Mouse (Mus musculus): ENCODE results near the gene Dusp28. TPM values are rescaled to one million over a fixed set of nuclear protein-coding genes. Genes with fewer than 3 reads are reported as not detected.

The Dusp28 gene
- polyA plus RNA-seq, 1 experiment: 29.9 TPM

DNA sequence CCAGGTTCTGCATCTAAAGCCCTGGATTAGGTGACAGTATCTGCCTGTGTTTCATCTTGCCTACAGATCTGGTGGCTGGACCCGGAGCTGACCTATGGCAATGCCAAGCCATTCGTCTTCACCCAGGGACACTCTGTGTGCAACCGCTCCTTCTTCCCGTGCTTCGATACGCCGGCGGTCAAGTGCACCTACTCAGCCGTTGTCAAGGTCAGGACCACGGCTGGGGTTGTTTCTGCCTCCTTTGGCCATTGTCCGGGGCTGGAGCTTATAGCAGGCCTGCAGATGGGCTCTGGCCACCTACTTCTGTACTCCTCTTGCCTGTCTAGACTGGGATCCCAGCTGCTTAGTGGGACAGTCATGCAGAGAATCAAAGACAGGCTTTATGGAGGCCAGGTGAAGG lies 8.2 kb downstream of the Dusp28 start:
- Histone ChIP-seq H3K27me3 (ENCODE audit: control insufficient read depth, insufficient read depth, low read length) (no peaks in the 10 kb centered on the region), H3K27ac (ENCODE audit: insufficient read depth, low read depth, low read length) (no peak overlapping the region), H3K4me3 (ENCODE audit: low read depth, low read length) (no peak overlapping the region), H3K36me3 (ENCODE audit: control insufficient read depth, insufficient read depth, low read length) (peaks cover 62% of the 10 kb centered on the region), H3K4me1 (ENCODE audit: control insufficient read depth, insufficient read depth, insufficient read length, low read length) (peaks cover 19% of the 10 kb centered on the region)
- no peak for TF ChIP-seq POLR2A (IDR thresholded peaks at IDR 0.05; ENCODE audit: low read depth, low read length)
- TF ChIP-seq CTCF (IDR thresholded peaks at IDR 0.05; ENCODE audit: extremely low read depth, insufficient read length, insufficient replicate concordance, low read depth, low read length): no peak
- 91% methylated on average over 11 of the region's 11 CpGs for WGBS

DNA sequence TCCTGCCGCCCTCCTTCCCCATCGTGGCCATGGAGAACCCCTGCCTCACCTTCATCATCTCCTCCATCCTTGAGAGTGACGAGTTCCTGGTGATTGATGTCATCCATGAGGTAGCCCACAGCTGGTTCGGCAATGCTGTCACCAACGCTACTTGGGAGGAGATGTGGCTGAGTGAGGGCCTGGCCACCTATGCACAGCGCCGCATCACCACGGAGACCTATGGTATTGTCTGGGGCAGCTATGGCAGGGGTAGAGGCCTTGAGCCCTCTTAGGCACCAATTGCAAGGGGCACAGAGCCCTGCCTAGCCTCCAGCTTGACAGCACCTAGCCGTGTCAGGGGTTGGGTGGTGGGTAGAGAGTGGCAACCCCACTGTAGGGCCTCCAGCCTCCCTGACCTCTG lies 9.9 kb downstream of the Dusp28 start:
- H3K4me3 ChIP-seq (ENCODE audit: low read depth, low read length): no peak overlapping the region
- no peak for TF ChIP-seq POLR2A (IDR thresholded peaks at IDR 0.05; ENCODE audit: low read depth, low read length)
- TF ChIP-seq CTCF (IDR thresholded peaks at IDR 0.05; ENCODE audit: extremely low read depth, insufficient read length, insufficient replicate concordance, low read depth, low read length): no peak
- H3K27ac ChIP-seq (ENCODE audit: insufficient read depth, low read depth, low read length): no peak overlapping the region
- H3K4me1 ChIP-seq (ENCODE audit: control insufficient read depth, insufficient read depth, insufficient read length, low read length): peaks cover 29% of the 10 kb centered on the region
- peaks cover 64% of the 10 kb centered on the region for H3K36me3 ChIP-seq (ENCODE audit: control insufficient read depth, insufficient read depth, low read length)
- 94% methylated on average over 9 of the region's 9 CpGs for WGBS
- H3K27me3 ChIP-seq (ENCODE audit: control insufficient read depth, insufficient read depth, low read length): no peaks in the 10 kb centered on the region

DNA sequence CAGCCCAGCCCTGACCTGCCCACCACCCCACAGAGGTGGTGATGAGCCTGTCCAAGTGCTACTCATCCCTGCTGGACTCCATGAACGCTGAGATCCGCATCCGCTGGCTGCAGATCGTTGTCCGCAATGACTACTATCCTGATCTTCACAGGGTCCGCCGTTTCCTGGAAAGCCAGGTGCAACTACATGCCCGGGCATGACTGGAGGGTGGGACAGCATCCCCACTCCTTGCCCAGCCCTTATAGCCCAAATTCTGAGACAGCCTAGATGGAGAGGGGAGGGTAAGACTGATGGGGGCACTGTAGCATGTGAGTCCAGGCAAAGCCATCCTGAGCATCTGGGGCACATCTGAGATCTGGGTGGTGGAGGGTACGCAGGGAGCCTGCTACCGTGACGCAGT lies 12.4 kb downstream of the Dusp28 start:
- H3K36me3 ChIP-seq (ENCODE audit: control insufficient read depth, insufficient read depth, low read length): peaks cover 58% of the 10 kb centered on the region
- WGBS: 94% methylated on average over 11 of the region's 11 CpGs
- peaks cover 17% of the 10 kb centered on the region for H3K4me1 ChIP-seq (ENCODE audit: control insufficient read depth, insufficient read depth, insufficient read length, low read length)
- no peak for TF ChIP-seq CTCF (IDR thresholded peaks at IDR 0.05; ENCODE audit: extremely low read depth, insufficient read length, insufficient replicate concordance, low read depth, low read length)
- no peak for TF ChIP-seq POLR2A (IDR thresholded peaks at IDR 0.05; ENCODE audit: low read depth, low read length)
- no peak overlapping the region for H3K4me3 ChIP-seq (ENCODE audit: low read depth, low read length)
- H3K27ac ChIP-seq (ENCODE audit: insufficient read depth, low read depth, low read length): no peak overlapping the region
- H3K27me3 ChIP-seq (ENCODE audit: control insufficient read depth, insufficient read depth, low read length): no peaks in the 10 kb centered on the region

DNA sequence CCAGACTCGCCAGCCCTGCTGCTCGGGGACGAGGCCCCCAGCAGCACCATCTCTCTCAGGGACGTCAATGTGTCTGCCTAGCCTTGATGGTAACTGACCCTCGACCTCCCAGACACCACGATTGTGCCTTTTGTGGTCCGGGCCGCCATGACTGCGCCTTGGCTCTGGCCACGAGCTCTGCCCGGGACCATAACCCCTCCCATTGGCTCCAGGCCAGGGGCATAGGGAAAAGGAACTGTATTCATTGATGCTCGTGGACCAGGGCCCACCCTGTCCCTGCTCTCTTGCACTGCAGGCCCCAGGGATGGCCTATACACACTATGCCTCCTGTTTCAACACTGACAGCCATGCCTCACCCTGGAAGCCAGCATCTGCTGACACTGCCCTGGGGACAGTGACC lies 13.0 kb downstream of the Dusp28 start:
- no peak for TF ChIP-seq POLR2A (IDR thresholded peaks at IDR 0.05; ENCODE audit: low read depth, low read length)
- TF ChIP-seq CTCF (IDR thresholded peaks at IDR 0.05; ENCODE audit: extremely low read depth, insufficient read length, insufficient replicate concordance, low read depth, low read length): no peak
- Histone ChIP-seq H3K4me3 (ENCODE audit: low read depth, low read length) (no peak overlapping the region), H3K4me1 (ENCODE audit: control insufficient read depth, insufficient read depth, insufficient read length, low read length) (peaks cover 17% of the 10 kb centered on the region), H3K36me3 (ENCODE audit: control insufficient read depth, insufficient read depth, low read length) (peaks cover 55% of the 10 kb centered on the region), H3K27me3 (ENCODE audit: control insufficient read depth, insufficient read depth, low read length) (no peaks in the 10 kb centered on the region), H3K27ac (ENCODE audit: insufficient read depth, low read depth, low read length) (peak overlapping the region; percentile 79)
- WGBS: 48% methylated on average over 12 of the region's 12 CpGs

DNA sequence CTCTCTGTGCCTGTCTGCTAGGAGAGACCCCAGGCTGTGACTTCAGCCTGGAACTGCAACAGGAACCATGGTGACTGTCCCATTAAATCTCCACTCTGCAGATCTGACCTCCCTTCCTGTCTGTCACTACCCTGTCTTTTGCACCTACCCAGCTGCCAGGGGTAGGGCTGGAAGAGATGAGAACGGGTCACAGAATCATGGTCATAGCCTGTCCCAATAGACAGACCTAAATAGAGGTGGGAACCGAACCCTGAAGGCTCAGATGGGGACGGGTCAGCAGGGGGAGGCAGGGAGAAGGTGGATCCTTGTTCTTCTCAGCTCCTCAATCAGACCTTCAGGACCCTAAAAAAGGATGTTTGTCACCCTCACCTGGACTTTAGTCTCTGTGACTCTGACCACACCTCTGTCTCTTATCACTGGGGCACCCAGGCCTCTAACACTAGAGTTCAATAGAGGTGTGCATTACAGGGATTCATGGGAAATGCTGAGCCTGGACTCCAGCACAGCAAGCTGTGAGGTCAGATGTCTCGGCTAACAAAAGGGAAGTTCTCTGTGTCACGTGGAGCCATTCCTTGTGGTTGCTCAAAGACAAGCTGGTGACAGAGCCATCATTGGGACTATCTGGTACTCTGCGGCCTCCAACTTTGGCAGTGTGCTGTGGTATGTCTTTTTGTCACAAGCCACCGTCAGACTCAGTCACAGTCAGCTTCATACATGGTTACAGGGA lies 13.9 kb downstream of the Dusp28 start:
- Histone ChIP-seq H3K4me1 (ENCODE audit: control insufficient read depth, insufficient read depth, insufficient read length, low read length) (peaks cover 17% of the 10 kb centered on the region), H3K27me3 (ENCODE audit: control insufficient read depth, insufficient read depth, low read length) (no peaks in the 10 kb centered on the region), H3K36me3 (ENCODE audit: control insufficient read depth, insufficient read depth, low read length) (peaks cover 46% of the 10 kb centered on the region), H3K27ac (ENCODE audit: insufficient read depth, low read depth, low read length) (peak overlapping the region; percentile 79), H3K4me3 (ENCODE audit: low read depth, low read length) (no peak overlapping the region)
- TF ChIP-seq POLR2A (IDR thresholded peaks at IDR 0.05; ENCODE audit: low read depth, low read length) (no peak), CTCF (IDR thresholded peaks at IDR 0.05; ENCODE audit: extremely low read depth, insufficient read length, insufficient replicate concordance, low read depth, low read length) (no peak)
- 35% methylated on average over 7 of the region's 7 CpGs for WGBS

DNA sequence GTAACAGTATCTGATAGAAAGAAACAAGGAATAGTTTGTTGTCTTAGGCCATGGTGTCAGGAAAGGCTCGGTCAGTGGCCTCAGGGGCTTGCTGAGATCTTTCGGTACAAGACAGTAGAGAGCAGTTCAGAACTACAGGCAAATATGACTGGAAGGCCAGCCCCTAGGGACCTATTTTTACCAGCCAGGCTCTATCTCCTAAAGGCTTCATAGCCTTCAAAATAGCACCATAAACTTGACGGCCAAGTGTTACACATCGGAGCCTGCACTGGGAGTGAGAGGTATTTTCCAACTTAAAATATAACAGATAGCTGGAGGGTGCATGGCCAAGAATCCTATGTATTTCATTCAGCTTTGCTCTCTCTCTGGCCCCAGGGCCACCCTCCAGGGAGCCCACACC lies 14.7 kb downstream of the Dusp28 start:
- Histone ChIP-seq H3K36me3 (ENCODE audit: control insufficient read depth, insufficient read depth, low read length) (peaks cover 38% of the 10 kb centered on the region), H3K4me1 (ENCODE audit: control insufficient read depth, insufficient read depth, insufficient read length, low read length) (peaks cover 17% of the 10 kb centered on the region), H3K27me3 (ENCODE audit: control insufficient read depth, insufficient read depth, low read length) (no peaks in the 10 kb centered on the region), H3K27ac (ENCODE audit: insufficient read depth, low read depth, low read length) (peak overlapping the region; percentile 39; the same call in 1 of the 2 replicates), H3K4me3 (ENCODE audit: low read depth, low read length) (no peak overlapping the region)
- WGBS: 90% methylated on average over 4 of the region's 4 CpGs
- TF ChIP-seq CTCF (IDR thresholded peaks at IDR 0.05; ENCODE audit: extremely low read depth, insufficient read length, insufficient replicate concordance, low read depth, low read length) (no peak), POLR2A (IDR thresholded peaks at IDR 0.05; ENCODE audit: low read depth, low read length) (no peak)

DNA sequence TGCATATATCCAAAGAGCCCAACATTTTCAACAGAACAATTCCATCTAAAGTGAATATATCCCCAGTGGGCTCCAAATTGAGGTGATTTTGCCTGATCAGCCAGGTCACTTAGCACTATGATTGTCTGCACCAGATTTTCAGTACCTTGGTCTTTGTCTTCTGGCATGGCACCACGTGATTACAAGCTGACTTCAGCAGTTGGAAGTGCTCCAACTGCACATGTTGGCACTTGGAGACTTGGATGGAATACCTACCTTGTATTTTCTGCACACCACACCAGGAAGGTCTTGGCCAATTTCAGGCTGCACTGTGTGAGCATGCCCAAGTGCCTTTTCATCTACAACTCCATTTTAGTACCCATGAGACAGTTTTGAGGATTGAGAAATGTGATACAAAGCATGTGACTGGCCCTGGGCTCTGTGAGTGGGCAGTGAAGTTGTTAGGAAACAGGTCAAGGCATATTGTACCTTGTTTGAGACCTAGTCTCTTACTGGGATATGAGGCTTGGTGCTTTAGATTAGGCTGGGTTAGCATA lies 23.5 kb downstream of the Dusp28 start:
- no peak for TF ChIP-seq POLR2A (IDR thresholded peaks at IDR 0.05; ENCODE audit: low read depth, low read length)
- TF ChIP-seq CTCF (IDR thresholded peaks at IDR 0.05; ENCODE audit: extremely low read depth, insufficient read length, insufficient replicate concordance, low read depth, low read length): no peak
- Histone ChIP-seq H3K27ac (ENCODE audit: insufficient read depth, low read depth, low read length) (peak overlapping the region; percentile 43; the same call in 1 of the 2 replicates), H3K4me1 (ENCODE audit: control insufficient read depth, insufficient read depth, insufficient read length, low read length) (peaks cover 14% of the 10 kb centered on the region; the same call in 1 of the 2 replicates), H3K27me3 (ENCODE audit: control insufficient read depth, insufficient read depth, low read length) (no peaks in the 10 kb centered on the region), H3K4me3 (ENCODE audit: low read depth, low read length) (no peak overlapping the region), H3K36me3 (ENCODE audit: control insufficient read depth, insufficient read depth, low read length) (no peaks in the 10 kb centered on the region)
- WGBS: 4% methylated on average over 1 of the region's 1 CpGs

Measured in small intestine, adult 2 months (tissue).